Mouse (Mus musculus): ENCODE measurements around the gene Pak6.

- TF ChIP-seq MAX (IDR thresholded peaks at IDR 0.05; ENCODE audit: low read depth) (no peak), USF1 (IDR thresholded peaks at IDR 0.05; ENCODE audit: low read depth) (no peak), POLR2A (IDR thresholded peaks at IDR 0.05; ENCODE audit: insufficient read length, low read depth) (peak; percentile 14), TCF3 (IDR thresholded peaks at IDR 0.05; ENCODE audit: insufficient read length, low read depth) (no peak), REST (IDR thresholded peaks at IDR 0.05; ENCODE audit: insufficient read depth, insufficient read length) (no peak), TCF12 (IDR thresholded peaks at IDR 0.05; ENCODE audit: insufficient read depth, poor library complexity, severe bottlenecking) (no peak), CEBPB (IDR thresholded peaks at IDR 0.05; ENCODE audit: insufficient read depth, poor library complexity, severe bottlenecking) (no peak), MYOG (IDR thresholded peaks at IDR 0.05; ENCODE audit: control insufficient read depth in 1 of 3, insufficient read depth in 1 of 3, insufficient read length in 2 of 3, low read depth in 2 of 3) (no peak)
Measured at GRCm38 (mm10) chr2:118745915-118746901, 83.1 kb downstream of the Pak6 start.
